Mouse (Mus musculus) layer of hippocampus, adult 9-11 months (tissue): ENCODE data around the gene Dgkh.
"Not testable (repeated sequence)": the region's sequence is repeated elsewhere in the genome, so short reads cannot be mapped to it uniquely, and the experiment has no call there.

Experiments used
- DNase-seq: peaks from one replicate; pipeline ENCODE4 v3.0.0; 2022

Gene Dgkh

DNA sequence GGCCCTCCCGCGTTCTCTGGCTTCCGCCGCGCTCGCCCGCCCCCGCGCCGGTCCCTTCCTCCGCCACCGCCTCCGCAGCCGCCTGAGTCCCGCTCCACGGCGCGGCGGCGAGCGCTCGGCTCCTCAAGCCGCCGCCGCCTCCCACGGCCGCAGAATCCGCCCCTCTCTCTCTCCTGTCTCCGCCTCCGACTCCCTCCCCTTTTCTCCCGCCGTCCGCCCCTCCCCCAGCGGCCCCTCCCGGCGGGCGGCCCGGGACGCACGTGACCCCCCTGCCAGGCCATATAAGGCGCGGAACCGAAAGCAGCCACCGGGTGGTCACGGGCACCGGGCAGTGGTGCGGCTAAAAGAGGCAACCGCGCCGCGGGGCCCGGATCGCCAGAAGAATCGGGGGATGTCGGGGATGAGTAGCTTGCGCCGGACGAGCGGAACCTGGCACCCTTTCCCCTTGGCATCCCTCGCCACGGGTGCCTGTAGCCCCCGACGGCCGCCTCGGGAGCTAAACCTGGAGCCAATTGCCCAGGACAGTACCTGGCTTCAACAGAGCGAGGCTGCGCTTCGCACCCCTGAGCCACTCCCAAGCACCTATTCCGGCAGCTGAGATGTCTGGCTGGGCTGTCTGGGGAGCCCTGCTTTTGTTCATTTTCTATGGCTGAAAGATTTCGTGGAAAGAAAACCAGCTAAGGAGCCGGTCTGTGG, at the start of gene Dgkh:
Gene Dgkh, minus strand, starts transcription at position 160 of the 696 bp plus-strand sequence.
- DNase-seq, result peak; percentile 91

- DNase-seq, result peak; percentile 11
These were observed 44.6 kb upstream of the Dgkh start for GRCm38 (mm10) chr14:78777215-78777614.

GRCm38 (mm10) chr14:78776659-78777058, 44.1 kb upstream of the Dgkh start:
- no peak for DNase-seq

GRCm38 (mm10) chr14:78775699-78776098, 43.1 kb upstream of the Dgkh start:
- no peak for DNase-seq

DNA sequence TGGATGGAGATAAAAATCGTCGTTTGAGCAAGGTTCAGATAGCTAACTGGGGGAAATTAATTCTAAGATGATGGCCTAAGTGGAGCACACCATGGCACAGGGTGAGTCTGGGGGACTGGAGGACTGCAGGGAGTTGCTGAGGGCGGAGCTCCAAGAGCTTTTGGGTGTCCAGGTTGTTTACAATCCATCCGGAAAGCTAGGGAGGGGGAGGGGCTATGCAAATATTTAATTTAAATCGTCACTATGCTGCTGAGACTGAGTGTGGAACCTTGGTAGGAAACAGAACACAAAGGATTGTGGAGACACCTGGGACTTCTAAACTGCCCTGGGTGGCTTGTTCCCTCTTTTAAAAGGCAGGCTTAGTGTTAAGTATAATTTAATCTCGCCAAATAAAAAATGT, 42.6 kb upstream of the Dgkh start:
- DNase-seq, result no peak

DNA sequence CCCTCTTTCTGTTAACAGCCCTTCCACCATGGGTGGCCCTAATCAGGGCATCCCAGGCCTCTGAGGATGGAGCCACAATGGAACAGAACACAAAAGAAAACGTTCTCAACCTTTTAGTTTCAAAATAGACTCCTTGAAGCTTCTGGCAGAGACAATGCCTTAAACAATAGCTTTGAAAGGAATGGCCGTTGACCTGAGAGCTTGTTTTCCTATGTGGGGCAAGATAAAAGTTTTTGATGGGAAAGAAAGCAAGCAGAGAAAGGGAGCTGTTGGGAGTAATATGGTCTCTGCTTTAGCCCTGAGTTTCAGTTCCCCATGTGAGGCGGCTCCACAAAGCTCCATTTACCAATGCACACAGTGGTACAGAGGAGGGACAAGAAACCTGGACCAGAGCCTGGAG, 37.9 kb upstream of the Dgkh start:
- DNase-seq, result no peak

DNA sequence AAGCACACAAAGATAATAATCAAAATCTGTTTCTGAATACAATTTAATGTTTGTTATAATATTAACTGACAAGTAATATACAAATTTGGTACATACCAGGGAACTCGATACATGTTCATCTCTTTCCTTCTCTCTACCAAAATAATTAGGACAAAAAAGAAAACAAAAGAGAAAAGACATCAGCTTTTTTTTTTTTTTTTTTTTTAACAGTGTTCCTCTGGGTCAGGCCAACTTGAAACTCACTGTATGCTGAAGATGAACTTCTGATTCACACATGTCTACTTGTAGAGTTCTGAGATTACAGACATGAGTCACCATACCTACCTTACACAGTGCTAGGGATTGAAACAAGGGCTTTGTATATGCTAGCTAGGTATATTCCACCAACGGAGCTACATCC, 28.5 kb upstream of the Dgkh start:
- DNase-seq, result no peak

DNA sequence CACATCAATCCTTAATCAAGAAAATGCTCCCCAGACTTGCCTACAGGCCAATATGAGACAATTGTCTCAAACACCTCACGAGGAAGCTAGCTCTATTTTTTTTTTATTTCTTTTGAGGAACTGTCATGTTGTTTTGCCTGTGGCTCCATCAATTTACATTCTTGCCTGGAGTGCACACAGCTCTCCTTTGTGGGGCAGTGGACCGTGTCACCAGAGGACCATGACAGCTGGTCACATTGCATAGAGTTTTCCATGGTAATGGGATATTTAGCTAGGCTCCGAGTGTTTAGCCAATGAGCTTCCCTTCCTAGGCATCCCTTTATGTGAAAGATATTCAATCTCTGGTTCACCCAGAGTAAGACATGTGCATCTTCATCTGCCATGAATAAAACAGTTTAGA, 26.9 kb upstream of the Dgkh start:
- DNase-seq, result no peak

- no peak for DNase-seq
These were observed 22.7 kb upstream of the Dgkh start for GRCm38 (mm10) chr14:78755316-78755715.

- no peak for DNase-seq
These were observed 16.1 kb upstream of the Dgkh start for GRCm38 (mm10) chr14:78748692-78749091.

GRCm38 (mm10) chr14:78747969-78748651, 15.5 kb upstream of the Dgkh start:
- no peak for DNase-seq

DNA sequence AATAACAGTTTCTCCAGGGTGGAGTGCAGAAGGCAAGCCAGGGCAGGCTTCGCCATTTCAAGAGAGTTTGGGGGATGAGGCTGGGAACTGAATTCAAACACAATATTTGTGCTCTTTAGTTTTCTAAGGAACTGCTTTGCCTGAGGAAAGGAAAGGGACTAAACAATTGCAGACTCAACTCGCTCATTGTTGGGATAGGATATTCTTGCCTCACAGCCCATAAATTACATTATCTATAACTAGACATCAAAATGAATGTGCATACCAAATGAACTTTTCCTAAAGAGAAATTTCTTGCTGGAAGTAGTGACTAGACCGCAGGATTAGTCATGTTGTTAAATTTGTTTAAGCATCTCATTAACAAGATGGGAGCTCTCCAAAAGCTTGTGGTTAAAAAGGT, 14.9 kb upstream of the Dgkh start:
- DNase-seq, result no peak

DNA sequence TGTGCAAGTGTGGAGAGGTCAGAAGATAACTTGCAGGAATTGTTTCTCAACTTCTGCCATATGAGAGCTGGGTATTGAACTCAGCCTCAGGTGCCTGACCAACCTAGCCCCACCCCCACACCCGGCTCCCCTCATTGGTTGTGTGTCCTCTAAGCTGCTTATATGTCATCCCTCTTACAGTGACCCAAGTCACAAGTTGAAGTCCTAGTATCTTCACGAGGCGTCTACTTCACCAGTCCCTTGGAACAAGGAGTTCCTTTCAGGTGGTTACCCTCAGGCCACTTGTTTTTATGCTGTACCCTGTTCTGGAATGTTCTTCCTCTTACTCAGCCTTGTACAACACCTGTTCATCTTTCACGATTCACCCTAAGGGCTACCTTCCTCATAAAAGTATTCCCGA, 2.0 kb upstream of the Dgkh start:
- DNase-seq, result no peak

DNA sequence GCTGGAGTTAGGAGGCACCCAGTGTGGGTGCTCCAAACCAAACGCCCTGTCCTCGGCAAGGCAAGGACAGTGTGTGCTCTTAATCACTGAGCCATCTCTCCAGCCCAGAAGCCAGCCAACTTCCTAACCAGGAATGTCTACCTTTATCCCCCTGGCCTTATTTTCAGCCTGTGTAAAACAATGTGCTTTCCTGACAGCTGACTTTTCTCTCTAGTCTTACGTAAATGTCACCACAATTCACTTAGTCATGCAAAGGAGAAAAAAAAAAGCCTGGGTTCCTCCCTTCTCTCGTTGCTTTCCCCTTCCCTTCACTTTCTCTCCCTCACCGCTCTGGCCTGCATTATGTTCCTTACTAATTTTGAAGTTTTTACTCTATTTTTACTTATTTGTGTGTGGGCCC, 1.6 kb upstream of the Dgkh start:
- not testable (repeated sequence) for DNase-seq

- DNase-seq, result no peak
These were observed 945 bp upstream of the Dgkh start for GRCm38 (mm10) chr14:78733366-78734076.

DNA sequence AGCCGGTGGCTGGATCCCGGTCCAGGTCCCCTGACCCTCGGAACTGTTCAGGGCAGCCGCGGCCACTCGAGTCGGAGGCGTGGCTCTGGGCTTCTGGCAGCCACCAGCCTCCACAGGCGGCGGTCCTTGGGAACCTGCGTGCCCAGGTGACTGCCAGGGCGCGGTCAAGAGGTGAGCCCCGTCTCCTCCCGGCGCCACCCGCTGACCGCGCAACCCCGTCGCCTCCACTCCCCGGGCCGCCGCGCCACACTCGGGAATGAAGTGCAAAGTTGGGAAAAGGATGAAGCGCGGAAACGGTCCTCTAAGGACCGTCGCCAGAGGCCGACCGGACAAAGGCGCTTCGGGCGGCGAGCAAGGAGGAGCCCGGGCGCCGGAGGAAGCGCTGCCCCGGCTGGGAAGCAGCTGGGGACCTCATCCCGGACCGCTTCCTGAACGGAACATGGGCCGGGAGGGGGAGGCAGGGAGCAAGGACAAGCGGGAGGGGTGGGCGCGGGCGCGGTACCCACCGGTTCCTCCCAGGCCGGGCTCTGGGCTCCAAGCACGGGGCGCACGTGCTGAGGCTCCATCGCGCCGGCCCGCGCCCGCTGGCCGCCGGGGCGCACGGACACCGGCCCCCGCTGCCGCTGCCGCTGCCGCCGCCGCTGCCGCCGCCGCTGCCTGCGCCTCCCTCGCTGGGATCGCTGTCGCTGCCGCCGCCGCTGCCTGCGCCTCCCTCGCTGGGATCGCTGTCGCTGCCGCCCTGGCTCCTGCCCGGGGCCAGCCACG, 542 bp downstream of the Dgkh start:
- no peak for DNase-seq

DNA sequence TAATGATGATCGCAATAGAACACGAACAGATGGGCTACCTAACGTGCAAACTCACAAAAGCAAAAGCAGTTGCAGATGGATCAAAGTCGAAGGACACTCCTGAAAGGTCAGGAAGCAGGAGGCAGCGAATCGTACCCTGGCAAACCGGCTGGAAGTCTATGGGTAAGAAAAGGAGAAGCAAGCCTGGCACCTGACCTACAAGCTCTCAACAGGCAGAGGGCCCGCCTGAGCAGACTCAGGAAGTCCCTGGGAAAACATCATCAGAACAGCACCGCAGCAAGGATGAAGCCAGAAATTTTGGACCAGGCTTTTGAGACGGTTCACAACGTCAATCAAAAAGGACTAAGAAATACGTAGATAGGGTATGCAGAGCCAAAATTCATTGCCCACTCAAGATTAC, 1.3 kb downstream of the Dgkh start:
- DNase-seq, result peak; percentile 41

- no peak for DNase-seq
These were observed 6.6 kb downstream of the Dgkh start for GRCm38 (mm10) chr14:78725976-78726375.

DNA sequence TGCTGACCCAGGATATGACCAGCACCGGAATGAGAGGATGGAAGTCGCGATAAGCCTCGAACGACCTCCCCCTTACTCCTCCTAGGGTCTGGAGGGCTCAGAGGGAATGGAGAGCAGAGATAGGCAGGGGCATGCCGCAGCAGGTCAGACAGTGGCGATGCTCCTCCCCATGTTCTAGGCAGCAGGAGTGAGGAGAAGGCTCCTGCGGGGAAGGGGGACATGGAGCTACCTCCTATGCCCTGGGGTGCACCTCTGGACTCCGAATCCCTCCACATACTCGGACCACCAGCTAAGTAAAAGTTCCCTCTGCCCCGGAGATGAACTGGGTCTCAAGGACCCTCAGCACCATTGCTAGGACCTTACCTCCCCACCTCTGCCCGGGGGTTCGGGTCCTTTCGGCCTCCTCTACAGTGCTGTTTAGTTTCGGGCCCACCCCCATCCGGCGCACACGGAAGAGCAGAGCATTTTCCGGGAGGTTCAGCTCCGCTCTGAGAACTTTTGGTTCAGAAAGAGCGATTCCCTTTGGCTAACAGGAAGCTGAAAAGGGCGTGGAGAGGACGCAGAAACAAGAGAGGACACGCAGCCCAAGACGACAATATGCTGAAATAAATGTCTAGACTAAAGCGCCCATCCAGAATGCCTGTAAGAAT, 7.1 kb downstream of the Dgkh start:
- no peak for DNase-seq

GRCm38 (mm10) chr14:78724414-78725306, 7.9 kb downstream of the Dgkh start:
- no peak for DNase-seq

DNA sequence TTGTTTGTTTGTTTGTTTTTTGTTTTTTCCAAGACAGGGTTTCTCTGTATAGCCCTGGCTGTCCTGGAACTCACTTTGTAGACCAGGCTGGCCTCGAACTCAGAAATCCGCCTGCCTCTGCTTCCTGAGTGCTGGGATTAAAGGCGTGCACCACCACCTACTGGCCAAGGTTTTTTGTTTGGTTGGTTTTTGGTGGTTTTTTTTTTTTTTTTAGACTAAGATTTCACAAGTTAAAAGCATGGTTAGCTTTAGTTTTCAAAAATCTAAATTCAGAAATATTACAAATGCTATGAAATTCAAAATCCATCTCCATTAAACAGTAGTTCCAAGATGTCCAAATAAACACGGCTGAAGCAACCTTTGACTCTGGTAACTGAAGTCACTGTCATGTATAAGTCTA, 8.9 kb downstream of the Dgkh start:
- not testable (repeated sequence) for DNase-seq

- no peak for DNase-seq
These were observed 10.5 kb downstream of the Dgkh start for GRCm38 (mm10) chr14:78722031-78722430.
